In genomic region chr7:73372352-73372970, GRCm38 (mm10) we compare ENCODE assay signal across 8 mouse cellular contexts. TPM values are rescaled to one million over a fixed set of nuclear protein-coding genes. Genes with fewer than 3 reads are reported as not detected.
DNase-seq lines count a peak whose midpoint lies in the region; ATAC-seq and TF ChIP-seq lines count a peak whose summit lies in the region.

No protein-coding gene starts in this region.

- DNase-seq in cerebellum, adult 2 months = peak; percentile 55 to 60
- no peak for DNase-seq in heart, postnatal 0 days (ENCODE audit: low spot score)
- peak; percentile 36 to 73 for DNase-seq in kidney, postnatal 36 days
- DNase-seq in lung, adult 2 months = peak; percentile 82
- DNase-seq in ovary, postnatal 14 days (ENCODE audit: low spot score) = peak; percentile 67
- DNase-seq in B cell, adult 2 months = no peak

- no peaks in the 10 kb centered on the region for H3K9me3 ChIP-seq in forebrain, embryonic 15.5 days
- no peaks in the 10 kb centered on the region for H3K9me3 ChIP-seq in heart, postnatal 0 days (replicated peaks; ENCODE audit: control insufficient read depth, low read length)

- WGBS in cerebellum, adult 2 months = 12% methylated on average over 29 of the region's 29 CpGs
- WGBS in forebrain, embryonic 15.5 days = 3% methylated on average over 29 of the region's 29 CpGs
- WGBS in heart, postnatal 0 days = 2% methylated on average over 29 of the region's 29 CpGs
- WGBS in lung, adult 2 months = 2% methylated on average over 29 of the region's 29 CpGs

- no peaks in the 10 kb centered on the region for H3K36me3 ChIP-seq in forebrain, embryonic 15.5 days
- H3K36me3 ChIP-seq in heart, postnatal 0 days (replicated peaks; ENCODE audit: control insufficient read depth, insufficient read depth, low read length) = no peaks in the 10 kb centered on the region

- H3K27me3 ChIP-seq in cerebellum, adult 2 months (ENCODE audit: control insufficient read depth, insufficient read depth, low read length) = no peaks in the 10 kb centered on the region
- no peaks in the 10 kb centered on the region for H3K27me3 ChIP-seq in forebrain, embryonic 15.5 days
- peaks cover 25% of the 10 kb centered on the region for H3K27me3 ChIP-seq in heart, postnatal 0 days (ENCODE audit: control insufficient read depth, insufficient read depth, low read length)

- no peak overlapping the region for H3K27ac ChIP-seq in cerebellum, adult 2 months (ENCODE audit: insufficient read depth, low read length)
- no peak overlapping the region for H3K27ac ChIP-seq in forebrain, embryonic 15.5 days (replicated peaks)
- no peak overlapping the region for H3K27ac ChIP-seq in heart, postnatal 0 days (ENCODE audit: low read depth)

- H3K4me1 ChIP-seq in cerebellum, adult 2 months (ENCODE audit: control insufficient read depth, insufficient read depth, low read length) = no peaks in the 10 kb centered on the region
- peaks cover 37% of the 10 kb centered on the region for H3K4me1 ChIP-seq in forebrain, embryonic 15.5 days
- peaks cover 12% of the 10 kb centered on the region for H3K4me1 ChIP-seq in heart, postnatal 0 days (ENCODE audit: control insufficient read depth, insufficient read depth)
- H3K4me1 ChIP-seq in lung, adult 2 months (ENCODE audit: control insufficient read depth, insufficient read depth, low read length) = 0 out of 2 replicates have a peak, but pooled peaks cover 2% of the 10 kb centered on the region

- ATAC-seq in cerebellum, adult (ENCODE audit: insufficient number of reproducible peaks, low FRiP score, low TSS enrichment) = no peak
- ATAC-seq in forebrain, embryonic 15.5 days (replicated peaks) = no peak
- 0 out of 2 replicates have a peak, but pooled peaks have one; percentile 32 for ATAC-seq in heart, postnatal 0 days (ENCODE audit: insufficient read depth, low read depth)

- H3K4me2 ChIP-seq in forebrain, embryonic 15.5 days (replicated peaks) = peak overlapping the region; percentile 60
- H3K4me2 ChIP-seq in heart, postnatal 0 days (ENCODE audit: low read depth, low read length) = peak overlapping the region; percentile 56

- no peak for TF ChIP-seq EP300 in heart, postnatal 0 days (IDR thresholded peaks at IDR 0.05; ENCODE audit: low read depth)

- H3K4me3 ChIP-seq in cerebellum, adult 2 months (replicated peaks; ENCODE audit: insufficient read depth, low read depth, low read length) = no peak overlapping the region
- peak overlapping the region; percentile 31 for H3K4me3 ChIP-seq in forebrain, embryonic 15.5 days
- H3K4me3 ChIP-seq in heart, postnatal 0 days (ENCODE audit: low read depth, low read length) = peak overlapping the region; percentile 36
- no peak overlapping the region for H3K4me3 ChIP-seq in lung, adult 2 months (replicated peaks; ENCODE audit: extremely low read depth, low read depth, low read length)

- peak overlapping the region; percentile 51 for H3K9ac ChIP-seq in forebrain, embryonic 15.5 days (replicated peaks)
- H3K9ac ChIP-seq in heart, postnatal 0 days (replicated peaks; ENCODE audit: low read depth, low read length) = 0 out of 2 replicates have a peak overlapping the region, but pooled peaks have one; percentile 5

- 0 out of 2 replicates have a peak, but pooled peaks have one; percentile 1 for TF ChIP-seq CTCF in cerebellum, adult 2 months (IDR thresholded peaks at IDR 0.05; ENCODE audit: borderline replicate concordance, insufficient read depth, low read depth, low read length)
- peak; percentile 23 for TF ChIP-seq CTCF in heart, postnatal 0 days (IDR thresholded peaks at IDR 0.05; ENCODE audit: low read depth)
- no peak for TF ChIP-seq CTCF in lung, adult 2 months (IDR thresholded peaks at IDR 0.05; ENCODE audit: insufficient read depth, low read length)

- no peak for TF ChIP-seq POLR2A in cerebellum, adult 2 months (IDR thresholded peaks at IDR 0.05; ENCODE audit: borderline replicate concordance, insufficient read depth, low read length)
- no peak for TF ChIP-seq POLR2A in lung, adult 2 months (IDR thresholded peaks at IDR 0.05; ENCODE audit: borderline replicate concordance, extremely low read depth, low read depth, low read length)

RNA-seq across cellular contexts. Expression of gene Rgma, which starts 2.8 kb away (rescaled TPM):
- 33.5 and 33.6 TPM in 2 replicates for polyA plus RNA-seq in cerebellum, adult 2 months (2012; rRNA removed)
- polyA plus RNA-seq in forebrain, embryonic 15.5 days (2015; fragmentation: Nextera tagmentation; extraction: Ambion mirVana) = 20.3 and 25.2 TPM in 2 replicates
- total RNA-seq in heart, postnatal 0 days (2014; rRNA removed; ENCODE audit: low replicate concordance) = 9.2 and 10.2 TPM in 2 replicates
- 2.7 TPM in 2 replicates for polyA plus RNA-seq in heart, postnatal 0 days (2015; fragmentation: Nextera tagmentation; extraction: Ambion mirVana)
- 23.4 and 27.5 TPM in 2 replicates for polyA plus RNA-seq in lung, adult 2 months (2012; rRNA removed)

Comparison
In these comparisons a context has a peak if more than half of its experiments do, and no peak if none do; other contexts are left out.
1. DNase-seq: peak in cerebellum, adult 2 months (2 of 2), kidney, postnatal 36 days (2 of 2), lung, adult 2 months (single experiment) and ovary, postnatal 14 days (single experiment); none in heart, postnatal 0 days (single experiment) and B cell, adult 2 months (0 of 2).
2. H3K4me3 ChIP-seq: peak in forebrain, embryonic 15.5 days (single experiment) and heart, postnatal 0 days (single experiment); none in cerebellum, adult 2 months (single experiment) and lung, adult 2 months (single experiment).